Mouse (Mus musculus) lung, embryonic 14.5 days (tissue): Measurements from ENCODE around the gene Spon1. TPM values are rescaled to one million over a fixed set of nuclear protein-coding genes. Genes with fewer than 3 reads are reported as not detected.

Experiments
- ATAC-seq: fragments of 200-750 bp; cut with Nextera tagmentation; 2 replicates; pipeline ENCODE4 v1.8.0; 2017; ENCODE audit warnings: mild to moderate bottlenecking, moderate TSS enrichment, moderate library complexity; ENCODE audit not compliant: insufficient read depth
- DNase-seq: peaks from one replicate; pipeline ENCODE4 v3.0.0-alpha.2; 2015
- H3K27ac ChIP-seq: fragments of 300-500 bp; sonication (generic); 2 replicates; pipeline ENCODE4 v1.5.1; 2014; ENCODE audit warnings: low read depth, mild to moderate bottlenecking, moderate library complexity
- H3K27me3 ChIP-seq: fragments of 300-500 bp; sonication (generic); 2 replicates; pipeline ENCODE4 v1.6.1; 2014; ENCODE audit warnings: low read length, control low read depth; ENCODE audit not compliant: insufficient read depth
- H3K36me3 ChIP-seq: fragments of 300-500 bp; sonication (generic); 2 replicates; pipeline ENCODE4 v1.6.1; 2014; ENCODE audit warnings: control low read depth; ENCODE audit not compliant: insufficient read depth
- H3K4me1 ChIP-seq: fragments of 300-500 bp; sonication (generic); 2 replicates; pipeline ENCODE4 v1.6.1; 2014; ENCODE audit warnings: antibody characterized with exemption, control low read depth; ENCODE audit not compliant: insufficient read depth
- H3K4me2 ChIP-seq: fragments of 300-500 bp; sonication (generic); 2 replicates; pipeline ENCODE4 v1.6.1; 2014; ENCODE audit warnings: mild to moderate bottlenecking
- H3K4me3 ChIP-seq: fragments of 300-500 bp; sonication (generic); 2 replicates; pipeline ENCODE4 v1.5.1; 2014; ENCODE audit warnings: low read depth, low read length
- H3K9ac ChIP-seq: fragments of 300-500 bp; sonication (generic); 2 replicates; pipeline ENCODE4 v1.6.1; 2014
- H3K9me3 ChIP-seq: fragments of 300-500 bp; sonication (generic); 2 replicates; pipeline ENCODE4 v1.6.1; 2016; ENCODE audit warnings: low read depth, low read length, control low read depth
- CTCF ChIP-seq: IDR thresholded peaks from 2 replicates; pipeline ENCODE4 v1.5.1; 2016; ENCODE audit warnings: antibody characterized with exemption, low read depth
- WGBS: fragments of 180-500 bp; shearing (Covaris S2); extraction: QIAGEN DNeasy Blood & Tissue Kit; methylation state at CpG from one replicate; pipeline ENCODE4 v1.1.7; 2014; 5-methylcytosine and 5-hydroxymethylcytosine counted together
- polyA plus RNA-seq: library from polyadenylated mRNA; unstranded; fragments of >200 nt; fragmentation: Nextera tagmentation; extraction: Ambion mirVana; gene quantifications from 2 replicates; pipeline ENCODE4 v1.2.1, GENCODE M21; 2014

Gene Spon1
- polyA plus RNA-seq: 2.5 and 5.5 TPM in 2 replicates

- under 1% methylated on average over 56 of the region's 56 CpGs for WGBS
- Histone ChIP-seq H3K36me3 (no peaks in the 10 kb centered on the region), H3K9me3 (peaks cover 6% of the 10 kb centered on the region; the same call in 1 of the 2 replicates), H3K27me3 (peaks cover 38% of the 10 kb centered on the region), H3K9ac (peak within 1 kb of the TSS; percentile 52), H3K27ac (0 out of 2 replicates have a peak within 1 kb of the TSS, but pooled peaks have one; percentile 18), H3K4me1 (no peaks in the 10 kb centered on the region; the same call in 1 of the 2 replicates), H3K4me3 (peak within 1 kb of the TSS; percentile 47), H3K4me2 (peak within 1 kb of the TSS; percentile 98)
- ATAC-seq (peak; percentile 93), DNase-seq (peak; percentile 73)
- no peak for TF ChIP-seq CTCF
These were observed at the start of gene Spon1 for GRCm38 (mm10) chr7:113765667-113766497. Spon1 (plus strand) TSS chr7:113765998.

- Histone ChIP-seq H3K4me2 (no peak overlapping the region), H3K4me1 (no peaks in the 10 kb centered on the region), H3K27me3 (no peaks in the 10 kb centered on the region), H3K27ac (no peak overlapping the region), H3K4me3 (no peak overlapping the region), H3K9me3 (no peaks in the 10 kb centered on the region), H3K36me3 (no peaks in the 10 kb centered on the region), H3K9ac (no peak overlapping the region)
- TF ChIP-seq CTCF: no peak
- 62% methylated on average over 2 of the region's 2 CpGs for WGBS
- ATAC-seq (no peak), DNase-seq (no peak)
These were observed 43.8 kb upstream of the Spon1 start for GRCm38 (mm10) chr7:113721994-113722393.

DNA sequence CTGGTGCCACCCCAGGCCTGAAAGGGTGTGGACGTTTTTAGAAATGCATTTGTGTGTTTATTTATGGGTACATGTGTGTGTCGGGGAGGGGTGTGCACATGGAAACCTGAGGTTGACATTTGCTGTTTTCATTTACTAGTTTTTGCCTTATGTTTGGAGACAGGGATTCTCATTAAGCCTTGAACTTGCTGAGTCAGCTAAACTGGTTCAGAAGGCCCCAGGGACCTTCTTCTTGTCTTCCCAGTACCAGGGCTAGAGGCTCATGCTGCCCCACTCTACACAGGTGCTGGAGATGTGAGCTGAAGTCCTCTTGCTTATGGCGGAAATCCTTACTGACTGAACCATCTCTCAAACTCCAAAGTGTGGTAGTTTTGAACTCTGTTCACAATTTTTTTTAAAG, 41.9 kb upstream of the Spon1 start:
- ATAC-seq: no peak
- 65% methylated on average over 3 of the region's 3 CpGs for WGBS

GRCm38 (mm10) chr7:113727999-113728713, 37.6 kb upstream of the Spon1 start:
- H3K27me3 ChIP-seq: no peaks in the 10 kb centered on the region
- ATAC-seq: no peak
- H3K27ac ChIP-seq: no peak overlapping the region
- H3K4me1 ChIP-seq: no peaks in the 10 kb centered on the region; the same call in 1 of the 2 replicates
- H3K4me3 ChIP-seq: no peak overlapping the region
- no peaks in the 10 kb centered on the region for H3K9me3 ChIP-seq
- H3K9ac ChIP-seq: no peak overlapping the region
- no peak overlapping the region for H3K4me2 ChIP-seq
- no peaks in the 10 kb centered on the region for H3K36me3 ChIP-seq
- DNase-seq: no peak
- 28% methylated on average over 8 of the region's 8 CpGs for WGBS
- TF ChIP-seq CTCF: no peak

More for the DNA sequence above, 41.9 kb upstream of the Spon1 start:
- Histone ChIP-seq H3K27me3 (no peaks in the 10 kb centered on the region), H3K4me1 (no peaks in the 10 kb centered on the region; the same call in 1 of the 2 replicates), H3K36me3 (no peaks in the 10 kb centered on the region), H3K9ac (no peak overlapping the region), H3K4me2 (no peak overlapping the region), H3K4me3 (no peak overlapping the region), H3K9me3 (no peaks in the 10 kb centered on the region), H3K27ac (no peak overlapping the region)
- DNase-seq: no peak
- TF ChIP-seq CTCF: no peak

DNA sequence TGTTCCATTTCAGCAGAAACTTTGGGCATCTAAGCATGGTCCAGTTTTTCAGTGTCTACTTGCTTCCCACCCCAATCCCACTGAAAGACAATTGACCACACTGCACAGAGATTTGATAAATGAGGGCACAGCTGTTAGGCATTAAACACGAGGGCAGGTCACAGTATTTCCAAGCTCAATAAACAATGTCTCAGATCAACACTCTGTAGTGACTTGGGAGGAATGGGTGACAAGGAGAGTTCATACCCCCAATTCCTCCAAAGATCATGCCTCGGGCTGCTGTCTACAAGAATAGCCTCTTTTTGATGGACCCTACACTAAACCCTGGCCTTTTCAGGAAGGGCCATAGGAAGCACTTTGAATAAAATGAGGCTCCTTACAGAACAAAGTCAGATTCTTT, 36.9 kb upstream of the Spon1 start:
- no peak overlapping the region for H3K9ac ChIP-seq
- TF ChIP-seq CTCF: no peak
- H3K27ac ChIP-seq: no peak overlapping the region
- H3K36me3 ChIP-seq: no peaks in the 10 kb centered on the region
- H3K9me3 ChIP-seq: no peaks in the 10 kb centered on the region
- 19% methylated on average over 2 of the region's 2 CpGs for WGBS
- H3K27me3 ChIP-seq: no peaks in the 10 kb centered on the region
- no peak for ATAC-seq
- H3K4me2 ChIP-seq: no peak overlapping the region
- no peak for DNase-seq
- H3K4me3 ChIP-seq: no peak overlapping the region
- no peaks in the 10 kb centered on the region; the same call in 1 of the 2 replicates for H3K4me1 ChIP-seq

DNA sequence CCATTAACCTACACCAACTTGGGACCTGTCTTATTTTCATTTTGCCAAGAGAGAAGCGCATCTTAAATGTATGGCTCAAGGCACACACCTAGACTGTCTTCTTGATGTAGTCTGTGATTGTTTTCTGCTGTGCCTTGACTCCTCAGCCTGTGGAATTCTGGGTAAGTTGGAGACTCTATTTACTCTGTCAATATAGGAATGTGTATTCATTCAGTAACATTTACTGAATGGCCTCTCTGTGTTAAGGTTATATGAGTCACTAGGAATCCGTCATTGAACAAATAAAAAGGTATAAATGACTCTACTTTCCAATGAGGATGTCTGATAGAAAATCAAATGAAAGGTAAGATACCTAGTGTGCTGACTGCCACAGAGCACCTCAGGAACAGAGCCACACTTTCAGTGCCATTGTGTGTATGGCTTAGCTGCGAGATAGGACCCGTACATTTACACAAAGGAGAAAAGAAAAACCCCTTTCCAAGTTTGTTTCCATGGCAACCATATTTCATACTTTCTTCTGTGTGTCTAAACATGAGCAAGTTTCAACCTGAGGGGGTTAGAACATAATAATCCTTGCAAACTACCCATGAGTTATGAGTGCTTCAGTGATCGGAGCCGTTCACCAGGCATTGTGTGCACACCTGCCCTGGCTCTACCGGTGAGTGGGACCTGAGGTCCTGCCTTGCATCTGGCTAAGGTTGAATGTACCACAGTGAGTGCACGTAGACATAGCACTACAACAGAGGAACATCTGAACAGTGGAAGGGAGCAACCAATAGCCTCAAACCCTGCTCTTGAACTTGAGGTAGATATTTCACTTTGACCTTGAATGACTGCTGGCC, 35.2 kb upstream of the Spon1 start:
- no peaks in the 10 kb centered on the region; the same call in 1 of the 2 replicates for H3K4me1 ChIP-seq
- H3K4me2 ChIP-seq: no peak overlapping the region
- ATAC-seq: peak; percentile 74
- no peaks in the 10 kb centered on the region for H3K27me3 ChIP-seq
- peak; percentile 47 for DNase-seq
- H3K36me3 ChIP-seq: no peaks in the 10 kb centered on the region
- no peaks in the 10 kb centered on the region for H3K9me3 ChIP-seq
- no peak overlapping the region for H3K9ac ChIP-seq
- WGBS: 66% methylated on average over 8 of the region's 8 CpGs
- H3K4me3 ChIP-seq: no peak overlapping the region
- no peak for TF ChIP-seq CTCF
- peak overlapping the region; percentile 73 for H3K27ac ChIP-seq
